Mouse (Mus musculus): Measurements from ENCODE around the gene Itpr1.

GRCm38 (mm10) chr6:108338362-108338761 is 125.5 kb downstream of the Itpr1 start:
- TF ChIP-seq POLR2A (IDR thresholded peaks at IDR 0.05; ENCODE audit: extremely low read depth, insufficient read depth, low read length) (no peak), CTCF (IDR thresholded peaks at IDR 0.05; ENCODE audit: low read depth, low read length) (no peak)
